Mouse (Mus musculus): ENCODE results near the gene Ptprc.

DNA sequence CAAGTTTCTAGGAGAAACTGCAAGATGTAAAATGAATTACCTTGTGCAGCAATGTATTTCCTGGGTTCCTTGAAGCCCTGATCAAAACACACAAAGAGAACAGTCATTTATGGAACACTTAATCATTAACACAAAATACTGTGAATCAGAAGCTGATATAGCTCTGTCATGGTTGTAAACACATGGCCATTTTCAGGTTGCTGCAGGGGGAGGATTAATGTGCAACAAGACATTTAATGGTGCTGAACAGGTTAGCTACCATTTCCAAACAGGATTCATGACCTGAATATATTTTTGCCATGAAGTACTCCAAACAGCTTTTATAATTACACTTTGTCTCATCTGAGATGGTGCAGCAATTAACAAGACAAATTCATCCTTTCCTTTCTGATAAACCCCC lies 91.8 kb downstream of the Ptprc start:
- TF ChIP-seq CTCF (IDR thresholded peaks at IDR 0.05; ENCODE audit: insufficient read depth, low read length): no peak
- no peak for TF ChIP-seq POLR2A (IDR thresholded peaks at IDR 0.05; ENCODE audit: borderline replicate concordance, extremely low read depth, low read depth, low read length)

Measured in lung, adult 2 months (tissue).